Mouse (Mus musculus) kidney, embryonic 16.5 days (tissue): ENCODE results near the gene Egfr. TPM values are rescaled to one million over a fixed set of nuclear protein-coding genes. Genes with fewer than 3 reads are reported as not detected.
A peak's percentile ranks its signal among the peaks of the same experiment; 100 is the strongest.

Experiments used
- ATAC-seq: fragments of 200-750 bp; cut with Nextera tagmentation; 2 replicates; pipeline ENCODE4 v1.8.0; 2017; ENCODE audit warnings: moderate TSS enrichment; ENCODE audit not compliant: low FRiP score, low TSS enrichment
- H3K27ac ChIP-seq: fragments of 300-500 bp; sonication (generic); 2 replicates; pipeline ENCODE4 v1.5.1; 2014; ENCODE audit warnings: low read length
- H3K27me3 ChIP-seq: fragments of 300-500 bp; sonication (generic); 2 replicates; pipeline ENCODE4 v1.6.1; 2014; ENCODE audit warnings: low read length, control low read depth, mixed read lengths; ENCODE audit not compliant: insufficient read depth
- H3K36me3 ChIP-seq: fragments of 300-500 bp; sonication (generic); 2 replicates; pipeline ENCODE4 v1.6.1; 2014; ENCODE audit warnings: low read length, control low read depth, mixed read lengths; ENCODE audit not compliant: insufficient read depth
- H3K4me1 ChIP-seq: fragments of 300-500 bp; sonication (generic); 2 replicates; pipeline ENCODE4 v1.6.1; 2014; ENCODE audit warnings: low read length, control low read depth, mixed read lengths; ENCODE audit not compliant: insufficient read depth
- H3K4me2 ChIP-seq: fragments of 300-500 bp; sonication (generic); replicated peaks from 2 replicates; pipeline ENCODE4 v1.6.1; 2014; ENCODE audit warnings: low read depth, low read length
- H3K4me3 ChIP-seq: fragments of 300-500 bp; sonication (generic); 2 replicates; pipeline ENCODE4 v1.5.1; 2014; ENCODE audit warnings: mild to moderate bottlenecking, low read length
- H3K9ac ChIP-seq: fragments of 300-500 bp; sonication (generic); replicated peaks from 2 replicates; pipeline ENCODE4 v1.6.1; 2014; ENCODE audit warnings: low read length
- H3K9me3 ChIP-seq: fragments of 300-500 bp; sonication (generic); 2 replicates; pipeline ENCODE4 v1.6.1; 2016; ENCODE audit warnings: low read length, control low read depth
- WGBS: fragments of 180-500 bp; shearing (Covaris S2); extraction: QIAGEN DNeasy Blood & Tissue Kit; methylation state at CpG from one replicate; pipeline ENCODE4 v1.1.7; 2014; 5-methylcytosine and 5-hydroxymethylcytosine counted together
- polyA plus RNA-seq: library from polyadenylated mRNA; unstranded; fragments of >200 nt; fragmentation: Nextera tagmentation; extraction: Ambion mirVana; gene quantifications from 2 replicates; pipeline ENCODE4 v1.2.1, GENCODE M21; 2015

Gene Egfr
- polyA plus RNA-seq, 1 experiment from 2014 or later = 4.0 TPM

GRCm38 (mm10) chr11:16772717-16773116 is 20.7 kb downstream of the Egfr start:
- 56% methylated on average over 4 of the region's 4 CpGs for WGBS
- H3K4me1 ChIP-seq = peaks cover 12% of the 10 kb centered on the region; the same call in 1 of the 2 replicates
- H3K9me3 ChIP-seq = no peaks in the 10 kb centered on the region
- no peak overlapping the region for H3K4me3 ChIP-seq
- H3K27me3 ChIP-seq = no peaks in the 10 kb centered on the region
- no peak for ATAC-seq
- no peak overlapping the region for H3K9ac ChIP-seq
- no peak overlapping the region for H3K27ac ChIP-seq
- H3K36me3 ChIP-seq = no peaks in the 10 kb centered on the region
- no peak overlapping the region for H3K4me2 ChIP-seq

- 13% methylated on average over 2 of the region's 2 CpGs for WGBS
- no peaks in the 10 kb centered on the region for H3K36me3 ChIP-seq
- H3K9me3 ChIP-seq = no peaks in the 10 kb centered on the region
- peaks cover 9% of the 10 kb centered on the region; the same call in 1 of the 2 replicates for H3K4me1 ChIP-seq
- H3K27me3 ChIP-seq = no peaks in the 10 kb centered on the region
- ATAC-seq = no peak
- no peak overlapping the region for H3K4me3 ChIP-seq
- no peak overlapping the region for H3K4me2 ChIP-seq
- H3K9ac ChIP-seq = no peak overlapping the region
- no peak overlapping the region for H3K27ac ChIP-seq
Observed at GRCm38 (mm10) chr11:16776967-16777366, 25.0 kb downstream of the Egfr start.

- Histone ChIP-seq H3K4me1 (0 out of 2 replicates have a peak, but pooled peaks cover 7% of the 10 kb centered on the region), H3K4me2 (no peak overlapping the region), H3K9me3 (no peaks in the 10 kb centered on the region), H3K9ac (no peak overlapping the region), H3K36me3 (no peaks in the 10 kb centered on the region), H3K4me3 (no peak overlapping the region), H3K27ac (no peak overlapping the region), H3K27me3 (no peaks in the 10 kb centered on the region)
- no peak for ATAC-seq
- WGBS = 76% methylated on average over 2 of the region's 2 CpGs
Observed at GRCm38 (mm10) chr11:16781604-16782003, 29.6 kb downstream of the Egfr start.

- H3K4me2 ChIP-seq = no peak overlapping the region
- WGBS = 67% methylated on average over 8 of the region's 8 CpGs
- no peaks in the 10 kb centered on the region for H3K4me1 ChIP-seq
- H3K27ac ChIP-seq = 0 out of 2 replicates have a peak overlapping the region, but pooled peaks have one; percentile 41
- no peaks in the 10 kb centered on the region for H3K27me3 ChIP-seq
- H3K9me3 ChIP-seq = no peaks in the 10 kb centered on the region
- H3K9ac ChIP-seq = no peak overlapping the region
- no peaks in the 10 kb centered on the region for H3K36me3 ChIP-seq
- ATAC-seq = peak; percentile 57; the same call in 1 of the 2 replicates
- no peak overlapping the region for H3K4me3 ChIP-seq
Observed at GRCm38 (mm10) chr11:16783926-16784659, 32.1 kb downstream of the Egfr start.

- H3K4me3 ChIP-seq = no peak overlapping the region
- no peaks in the 10 kb centered on the region for H3K36me3 ChIP-seq
- 38% methylated on average over 5 of the region's 5 CpGs for WGBS
- no peaks in the 10 kb centered on the region for H3K4me1 ChIP-seq
- H3K27ac ChIP-seq = no peak overlapping the region
- no peak for ATAC-seq
- H3K4me2 ChIP-seq = no peak overlapping the region
- H3K9ac ChIP-seq = no peak overlapping the region
- no peaks in the 10 kb centered on the region for H3K27me3 ChIP-seq
- H3K9me3 ChIP-seq = no peaks in the 10 kb centered on the region
Observed at GRCm38 (mm10) chr11:16792638-16793585, 40.9 kb downstream of the Egfr start.

- Histone ChIP-seq H3K4me1 (no peaks in the 10 kb centered on the region), H3K9ac (no peak overlapping the region), H3K4me2 (no peak overlapping the region), H3K9me3 (no peaks in the 10 kb centered on the region), H3K36me3 (no peaks in the 10 kb centered on the region), H3K27ac (no peak overlapping the region), H3K27me3 (no peaks in the 10 kb centered on the region), H3K4me3 (no peak overlapping the region)
- no peak for ATAC-seq
Observed at GRCm38 (mm10) chr11:16795012-16795411, 43.0 kb downstream of the Egfr start.

GRCm38 (mm10) chr11:16795513-16795912 is 43.5 kb downstream of the Egfr start:
- Histone ChIP-seq H3K9ac (no peak overlapping the region), H3K36me3 (no peaks in the 10 kb centered on the region), H3K27me3 (no peaks in the 10 kb centered on the region), H3K9me3 (no peaks in the 10 kb centered on the region), H3K4me3 (no peak overlapping the region), H3K4me1 (no peaks in the 10 kb centered on the region), H3K27ac (no peak overlapping the region), H3K4me2 (no peak overlapping the region)
- WGBS = 77% methylated on average over 6 of the region's 6 CpGs
- ATAC-seq = no peak

GRCm38 (mm10) chr11:16797456-16797855 is 45.5 kb downstream of the Egfr start:
- WGBS = 91% methylated on average over 3 of the region's 3 CpGs
- Histone ChIP-seq H3K4me1 (no peaks in the 10 kb centered on the region; the same call in 1 of the 2 replicates), H3K27me3 (no peaks in the 10 kb centered on the region), H3K9me3 (no peaks in the 10 kb centered on the region), H3K36me3 (no peaks in the 10 kb centered on the region), H3K4me2 (no peak overlapping the region), H3K9ac (no peak overlapping the region), H3K27ac (no peak overlapping the region), H3K4me3 (no peak overlapping the region)
- ATAC-seq = no peak

GRCm38 (mm10) chr11:16798136-16798535 is 46.1 kb downstream of the Egfr start:
- no peak overlapping the region for H3K4me2 ChIP-seq
- no peaks in the 10 kb centered on the region; the same call in 1 of the 2 replicates for H3K4me1 ChIP-seq
- no peak overlapping the region for H3K9ac ChIP-seq
- no peaks in the 10 kb centered on the region for H3K9me3 ChIP-seq
- no peak for ATAC-seq
- no peaks in the 10 kb centered on the region for H3K36me3 ChIP-seq
- H3K27me3 ChIP-seq = no peaks in the 10 kb centered on the region
- H3K4me3 ChIP-seq = no peak overlapping the region
- H3K27ac ChIP-seq = no peak overlapping the region
